Mouse (Mus musculus): ENCODE data around the gene Sfta2.

DNA sequence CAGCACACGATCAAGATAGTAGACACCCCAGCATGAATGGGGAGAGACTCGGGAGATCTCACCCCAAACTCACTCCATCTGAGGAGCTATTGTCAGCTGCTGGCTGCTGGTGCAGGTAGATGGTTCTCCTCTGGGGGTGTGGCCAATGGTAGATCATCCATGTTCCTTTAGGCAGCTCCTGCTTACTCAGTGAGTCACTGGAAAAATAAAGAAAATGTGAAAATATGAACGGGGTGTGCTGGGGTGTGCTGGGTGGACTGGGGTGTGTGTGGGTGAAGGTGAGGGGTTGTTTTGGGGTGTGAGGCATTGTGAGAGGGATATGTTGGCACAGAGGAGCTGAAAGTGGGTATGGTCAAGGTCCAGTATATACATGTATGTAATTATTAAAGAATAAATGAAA is 4.0 kb upstream of the Sfta2 start:
- TF ChIP-seq CTCF (IDR thresholded peaks at IDR 0.05; ENCODE audit: low read depth, low read length) (no peak), POLR2A (IDR thresholded peaks at IDR 0.05; ENCODE audit: extremely low read depth, insufficient read depth, low read length) (no peak)

Data from liver, adult 2 months (tissue).